Mouse (Mus musculus) embryonic facial prominence, embryonic 13.5 days (tissue): ENCODE results near the gene Ube2q2. TPM values are rescaled to one million over a fixed set of nuclear protein-coding genes. Genes with fewer than 3 reads are reported as not detected.
"Not testable (repeated sequence)": the region's sequence is repeated elsewhere in the genome, so short reads cannot be mapped to it uniquely, and the experiment has no call there.

Source experiments
- ATAC-seq: fragments of 200-750 bp; cut with Nextera tagmentation; 2 replicates; pipeline ENCODE4 v1.8.0; 2017; ENCODE audit warnings: low read depth; ENCODE audit not compliant: insufficient number of reproducible peaks, insufficient read depth, low FRiP score, low TSS enrichment
- H3K27ac ChIP-seq: fragments of 300-500 bp; sonication (generic); 2 replicates; pipeline ENCODE4 v1.5.1; 2015; ENCODE audit warnings: moderate library complexity, mild to moderate bottlenecking, inconsistent platforms
- H3K27me3 ChIP-seq: fragments of 300-500 bp; sonication (generic); 2 replicates; pipeline ENCODE4 v1.6.1; 2015; ENCODE audit warnings: mild to moderate bottlenecking, inconsistent platforms
- H3K36me3 ChIP-seq: fragments of 300-500 bp; sonication (generic); 2 replicates; pipeline ENCODE4 v1.6.1; 2015; ENCODE audit warnings: mild to moderate bottlenecking, inconsistent platforms
- H3K4me1 ChIP-seq: fragments of 300-500 bp; sonication (generic); 2 replicates; pipeline ENCODE4 v1.6.1; 2015; ENCODE audit warnings: inconsistent platforms
- H3K4me2 ChIP-seq: fragments of 300-500 bp; sonication (generic); 2 replicates; pipeline ENCODE4 v1.6.1; 2015; ENCODE audit warnings: moderate library complexity, mild to moderate bottlenecking, inconsistent platforms
- H3K4me3 ChIP-seq: fragments of 300-500 bp; sonication (generic); 2 replicates; pipeline ENCODE4 v1.5.1; 2015; ENCODE audit warnings: mild to moderate bottlenecking, inconsistent platforms
- H3K9ac ChIP-seq: fragments of 300-500 bp; sonication (generic); 2 replicates; pipeline ENCODE4 v1.6.1; 2015; ENCODE audit warnings: mild to moderate bottlenecking, inconsistent platforms
- H3K9me3 ChIP-seq: fragments of 300-500 bp; sonication (generic); 2 replicates; pipeline ENCODE4 v1.6.1; 2016; ENCODE audit warnings: inconsistent platforms
- WGBS: fragments of 180-500 bp; shearing (Covaris S2); methylation state at CpG from one replicate; pipeline ENCODE4 v1.1.7; 2015; ENCODE audit warnings: mixed read lengths; 5-methylcytosine and 5-hydroxymethylcytosine counted together
- polyA plus RNA-seq: library from polyadenylated mRNA; unstranded; fragments of >200 nt; fragmentation: Nextera tagmentation; extraction: Ambion mirVana; gene quantifications from 2 replicates; pipeline ENCODE4 v1.2.1, GENCODE M21; 2015

Ube2q2 gene
- polyA plus RNA-seq, 1 experiment from 2014 or later = 35.9 TPM

DNA sequence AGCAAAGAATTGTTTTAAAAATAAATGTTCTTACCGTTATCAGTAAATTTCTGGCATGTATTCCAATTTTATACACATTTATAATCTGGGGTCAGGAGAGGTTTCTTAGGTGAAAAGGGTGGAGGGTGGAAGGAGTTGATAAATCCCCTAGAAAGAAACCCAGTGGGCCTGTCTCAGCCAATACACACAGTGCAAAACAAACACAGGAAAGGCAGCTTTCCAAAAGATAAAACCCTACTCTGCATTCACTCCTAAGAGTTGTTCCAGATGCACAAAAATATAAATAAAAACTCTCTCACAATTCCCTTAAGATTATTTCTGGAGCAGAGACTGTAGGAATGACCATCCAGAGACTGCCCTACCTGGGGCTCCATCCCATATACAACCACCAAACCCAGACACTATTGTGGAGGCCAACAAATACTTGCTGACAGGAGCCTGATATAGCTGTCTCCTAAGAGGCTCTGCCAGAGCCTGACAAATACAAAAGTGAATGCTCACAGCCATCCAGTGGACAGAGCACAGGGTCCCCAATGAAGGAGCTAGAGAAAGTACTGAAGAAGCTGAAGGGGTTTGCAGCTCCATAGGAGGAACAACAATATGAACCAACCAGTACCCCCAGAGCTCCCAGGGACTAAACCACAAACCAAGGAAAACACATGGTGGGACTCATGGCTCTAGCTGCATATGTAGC lies 96.5 kb downstream of the Ube2q2 start:
- 91% methylated on average over 1 of the region's 1 CpGs for WGBS
- H3K27me3 ChIP-seq, H3K4me2 ChIP-seq, ATAC-seq, H3K9me3 ChIP-seq, H3K36me3 ChIP-seq, H3K4me3 ChIP-seq, H3K9ac ChIP-seq, H3K4me1 ChIP-seq, H3K27ac ChIP-seq: not testable (repeated sequence)

DNA sequence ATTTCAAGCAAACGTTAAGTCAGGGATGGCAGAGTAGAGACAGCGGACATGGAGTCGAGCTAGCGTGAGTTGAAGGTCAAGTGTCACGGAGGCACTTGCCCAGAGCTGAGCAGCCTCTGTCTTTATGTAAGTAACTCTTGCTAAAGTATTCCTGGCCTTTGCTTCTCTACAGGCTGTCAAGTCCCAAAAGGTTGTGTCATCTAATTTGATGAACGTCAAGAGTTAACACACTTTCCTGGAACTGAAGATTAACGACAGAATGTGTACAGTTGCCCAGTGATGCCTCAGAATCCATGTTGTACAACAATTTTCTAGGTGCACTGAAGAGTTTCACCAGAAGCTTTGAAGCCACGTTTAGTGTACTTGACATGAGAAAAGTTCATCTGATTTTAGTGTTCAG lies 97.8 kb downstream of the Ube2q2 start:
- Histone ChIP-seq H3K27ac (no peak overlapping the region), H3K4me3 (no peak overlapping the region), H3K4me1 (no peaks in the 10 kb centered on the region), H3K4me2 (no peak overlapping the region), H3K36me3 (no peaks in the 10 kb centered on the region), H3K27me3 (no peaks in the 10 kb centered on the region), H3K9ac (no peak overlapping the region), H3K9me3 (no peaks in the 10 kb centered on the region)
- WGBS = 68% methylated on average over 8 of the region's 8 CpGs
- no peak for ATAC-seq

DNA sequence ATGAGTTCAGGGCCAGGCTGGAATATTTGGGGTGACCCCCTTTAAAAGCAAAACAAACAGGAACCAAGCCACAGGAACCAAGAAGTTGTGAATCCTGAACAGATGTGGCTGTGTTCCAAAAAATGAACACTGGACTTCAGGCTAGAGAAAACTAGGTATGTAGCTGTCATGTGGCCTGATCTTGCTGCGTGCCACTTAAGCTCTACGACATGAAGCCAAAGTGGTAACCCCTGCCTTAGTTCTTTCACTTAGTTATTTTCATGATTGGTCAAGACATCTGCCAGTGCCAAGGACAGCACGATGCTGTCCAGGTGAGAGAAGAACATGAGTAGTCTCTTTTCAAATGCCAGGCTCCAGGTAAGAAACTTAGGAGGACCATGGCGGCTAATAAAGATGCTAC lies 98.3 kb downstream of the Ube2q2 start:
- H3K36me3 ChIP-seq = no peaks in the 10 kb centered on the region
- H3K27ac ChIP-seq = no peak overlapping the region
- H3K9me3 ChIP-seq = no peaks in the 10 kb centered on the region
- WGBS = 88% methylated on average over 4 of the region's 4 CpGs
- no peak for ATAC-seq
- H3K27me3 ChIP-seq = no peaks in the 10 kb centered on the region
- H3K4me2 ChIP-seq = no peak overlapping the region
- H3K4me3 ChIP-seq = no peak overlapping the region
- no peak overlapping the region for H3K9ac ChIP-seq
- H3K4me1 ChIP-seq = no peaks in the 10 kb centered on the region

DNA sequence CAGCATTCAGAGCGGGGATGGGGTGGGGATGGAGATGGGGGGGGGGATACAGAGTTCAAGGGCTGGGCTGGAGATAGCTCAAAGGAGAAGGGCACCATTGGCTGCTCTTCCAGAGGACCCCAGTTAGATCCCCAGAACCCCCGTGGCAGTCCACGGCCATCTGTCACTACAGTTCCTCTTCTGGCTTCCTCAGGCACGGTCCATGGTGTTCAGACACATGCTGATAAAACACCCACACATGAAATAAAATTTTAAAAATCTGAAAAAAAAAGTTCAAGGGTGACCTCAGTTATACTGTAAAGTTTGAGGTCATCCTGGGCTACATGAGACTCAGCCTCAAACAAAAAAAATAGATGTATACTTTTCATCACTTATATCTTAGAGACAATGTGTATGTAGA lies 99.8 kb downstream of the Ube2q2 start:
- WGBS = 92% methylated on average over 4 of the region's 4 CpGs
- no peaks in the 10 kb centered on the region for H3K36me3 ChIP-seq
- no peak overlapping the region for H3K4me2 ChIP-seq
- no peaks in the 10 kb centered on the region for H3K27me3 ChIP-seq
- H3K9me3 ChIP-seq = no peaks in the 10 kb centered on the region
- H3K27ac ChIP-seq = no peak overlapping the region
- no peak overlapping the region for H3K9ac ChIP-seq
- ATAC-seq = no peak
- no peak overlapping the region for H3K4me3 ChIP-seq
- no peaks in the 10 kb centered on the region for H3K4me1 ChIP-seq

DNA sequence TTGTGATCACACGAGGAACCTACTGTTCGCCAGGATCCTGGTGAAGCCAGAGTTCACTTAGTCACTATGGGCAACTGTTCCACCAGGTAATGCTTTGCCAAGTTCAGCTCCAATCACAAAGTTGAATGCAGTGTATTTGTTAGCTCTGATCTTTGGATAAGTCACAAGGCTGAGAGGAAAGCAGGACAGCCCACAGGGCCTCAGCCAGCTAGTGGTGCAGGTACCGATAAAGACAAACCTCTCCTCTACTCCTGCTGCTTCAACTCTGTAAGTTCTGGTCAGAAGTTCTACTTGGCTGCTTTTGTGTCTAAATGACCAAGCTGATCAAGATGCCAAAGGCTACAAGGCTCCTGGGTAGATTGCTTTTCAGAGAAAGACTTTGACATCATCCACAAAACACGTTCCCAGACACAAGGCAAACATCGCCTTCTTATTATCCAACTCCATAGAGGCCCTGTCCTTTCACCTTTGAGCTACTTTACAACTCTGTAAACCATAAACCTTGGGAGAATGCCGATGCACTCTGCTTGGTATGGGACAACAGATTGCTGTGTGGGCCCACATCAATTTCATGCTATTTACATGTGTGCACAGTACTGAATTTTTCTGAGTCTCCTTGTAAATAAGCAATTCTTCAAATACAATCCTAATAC lies 102.1 kb downstream of the Ube2q2 start:
- Histone ChIP-seq H3K4me3 (no peak overlapping the region), H3K4me2 (no peak overlapping the region), H3K4me1 (no peaks in the 10 kb centered on the region), H3K27me3 (no peaks in the 10 kb centered on the region), H3K36me3 (no peaks in the 10 kb centered on the region), H3K9ac (no peak overlapping the region), H3K27ac (no peak overlapping the region), H3K9me3 (no peaks in the 10 kb centered on the region)
- 89% methylated on average over 6 of the region's 6 CpGs for WGBS
- ATAC-seq = no peak

DNA sequence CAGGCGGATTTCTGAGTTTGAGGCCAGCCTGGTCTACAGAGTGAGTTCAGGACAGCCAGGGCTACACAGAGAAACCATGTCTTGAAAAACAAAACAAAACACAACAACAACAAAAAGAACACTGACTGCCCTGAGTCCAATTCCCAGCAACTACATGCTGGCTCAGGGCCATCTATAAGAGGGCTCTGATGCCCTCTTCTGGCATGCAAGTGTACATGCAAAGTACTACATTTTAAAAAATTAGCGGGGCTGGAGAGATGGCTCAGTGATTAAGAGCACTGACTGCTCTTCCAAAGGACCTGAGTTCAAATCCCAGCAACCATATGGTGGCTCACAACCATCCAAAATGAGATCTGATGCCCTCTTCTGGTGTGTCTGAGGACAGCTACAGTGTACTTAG lies 103.4 kb downstream of the Ube2q2 start:
- not testable (repeated sequence) for H3K4me3 ChIP-seq, H3K27me3 ChIP-seq, H3K9ac ChIP-seq, H3K4me2 ChIP-seq, H3K27ac ChIP-seq, H3K4me1 ChIP-seq, ATAC-seq, H3K9me3 ChIP-seq, H3K36me3 ChIP-seq
- WGBS = 57% methylated on average over 2 of the region's 2 CpGs

DNA sequence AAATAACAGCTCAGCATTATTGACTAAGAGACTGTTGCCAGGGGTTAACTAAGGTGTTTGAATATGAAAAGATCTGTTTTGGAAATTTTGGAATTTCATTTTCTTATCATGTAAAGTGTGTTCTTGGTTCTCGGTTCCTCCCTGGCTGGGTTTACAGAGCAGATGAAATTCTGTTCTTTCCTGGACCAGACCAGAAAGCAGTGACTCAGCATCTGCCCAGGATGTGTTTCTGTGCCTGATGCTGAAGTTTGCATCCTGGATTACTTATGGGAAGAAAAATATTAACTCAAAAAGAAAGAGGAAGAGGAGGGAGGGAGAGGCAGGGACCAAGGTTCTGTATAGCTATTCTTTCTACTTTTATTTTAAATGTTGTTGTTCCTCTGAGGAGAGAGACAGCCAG lies 105.2 kb downstream of the Ube2q2 start:
- ATAC-seq = no peak
- WGBS = 80% methylated on average over 1 of the region's 1 CpGs

DNA sequence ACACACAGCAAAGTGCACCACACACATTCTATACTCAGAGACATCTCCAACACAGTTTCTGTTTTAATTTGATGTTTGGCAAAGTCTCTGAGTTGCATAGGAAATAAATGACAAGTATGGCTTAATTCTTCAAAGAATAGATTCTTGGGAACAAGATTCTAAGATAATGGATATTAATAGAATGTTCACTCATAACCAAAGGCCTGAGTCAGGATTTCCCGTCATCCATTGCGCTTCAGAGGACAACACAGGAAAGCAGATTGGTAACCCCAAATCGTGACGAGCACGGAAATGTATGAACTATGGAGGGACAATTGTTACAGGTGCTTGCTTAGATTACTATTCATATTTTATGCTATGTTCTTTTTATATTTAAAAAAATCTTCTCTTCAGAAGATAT lies 106.4 kb downstream of the Ube2q2 start:
- WGBS = 89% methylated on average over 5 of the region's 5 CpGs

More for the DNA sequence above, 105.2 kb downstream of the Ube2q2 start:
- no peaks in the 10 kb centered on the region for H3K27me3 ChIP-seq
- no peak overlapping the region for H3K9ac ChIP-seq
- H3K4me3 ChIP-seq = no peak overlapping the region
- H3K4me2 ChIP-seq = no peak overlapping the region
- no peak overlapping the region for H3K27ac ChIP-seq
- no peaks in the 10 kb centered on the region for H3K4me1 ChIP-seq
- no peaks in the 10 kb centered on the region for H3K9me3 ChIP-seq
- H3K36me3 ChIP-seq = no peaks in the 10 kb centered on the region

DNA sequence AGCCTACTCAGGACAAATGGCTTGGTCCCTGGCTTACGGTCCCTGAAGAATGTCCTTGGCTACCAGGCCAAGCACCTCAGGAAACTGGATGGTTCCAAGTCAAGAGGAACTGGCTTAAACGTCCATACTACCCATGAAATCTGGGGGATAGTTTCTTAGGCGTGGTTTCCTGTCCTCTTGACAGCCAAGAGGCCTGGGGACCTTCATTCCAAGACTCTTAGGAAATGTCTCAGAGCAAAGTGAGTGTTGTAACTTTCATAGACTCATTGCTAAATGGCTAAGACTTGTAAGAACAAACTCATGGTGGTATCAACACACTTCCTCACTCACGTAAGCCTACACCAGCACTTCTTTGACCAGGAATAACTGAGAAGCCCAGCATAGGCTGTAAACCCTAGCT lies 107.0 kb downstream of the Ube2q2 start:
- Histone ChIP-seq H3K4me1 (no peaks in the 10 kb centered on the region), H3K4me3 (no peak overlapping the region), H3K27me3 (no peaks in the 10 kb centered on the region), H3K9me3 (no peaks in the 10 kb centered on the region), H3K27ac (no peak overlapping the region), H3K4me2 (no peak overlapping the region), H3K36me3 (no peaks in the 10 kb centered on the region), H3K9ac (no peak overlapping the region)
- ATAC-seq = no peak
- WGBS = 63% methylated on average over 4 of the region's 4 CpGs

More for the DNA sequence above, 106.4 kb downstream of the Ube2q2 start:
- H3K9me3 ChIP-seq = no peaks in the 10 kb centered on the region
- ATAC-seq = no peak
- no peaks in the 10 kb centered on the region for H3K4me1 ChIP-seq
- no peak overlapping the region for H3K4me3 ChIP-seq
- H3K9ac ChIP-seq = no peak overlapping the region
- H3K36me3 ChIP-seq = no peaks in the 10 kb centered on the region
- H3K27ac ChIP-seq = no peak overlapping the region
- H3K27me3 ChIP-seq = no peaks in the 10 kb centered on the region
- no peak overlapping the region for H3K4me2 ChIP-seq

DNA sequence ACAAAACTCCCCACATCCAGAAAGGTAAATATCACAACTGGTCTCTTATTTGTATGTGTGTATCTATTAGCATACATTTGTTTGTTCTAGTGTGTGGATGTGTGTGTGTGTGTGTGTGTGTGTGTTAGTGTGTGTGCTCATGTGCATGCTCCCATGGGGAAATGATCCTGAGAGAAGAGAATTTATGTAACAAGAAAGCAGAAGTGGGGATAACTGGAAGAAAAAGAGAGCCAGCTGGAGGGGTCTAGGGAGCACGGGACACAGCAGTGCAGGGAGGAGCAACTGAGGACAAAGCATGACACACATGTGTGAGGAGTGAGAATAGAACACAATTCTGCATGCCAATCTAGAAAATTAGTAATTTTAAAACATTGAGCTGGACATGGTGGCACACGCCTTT lies 108.5 kb downstream of the Ube2q2 start:
- Histone ChIP-seq H3K4me1 (no peaks in the 10 kb centered on the region), H3K9me3 (no peaks in the 10 kb centered on the region), H3K27me3 (no peaks in the 10 kb centered on the region), H3K4me3 (no peak overlapping the region), H3K4me2 (no peak overlapping the region), H3K9ac (no peak overlapping the region), H3K27ac (no peak overlapping the region), H3K36me3 (no peaks in the 10 kb centered on the region)
- ATAC-seq = no peak
- WGBS = 88% methylated on average over 2 of the region's 2 CpGs
